Mouse (Mus musculus) MEL (cell line): ENCODE measurements around the gene Papss2. TPM values are rescaled to one million over a fixed set of nuclear protein-coding genes. Genes with fewer than 3 reads are reported as not detected.
A peak's percentile ranks its signal among the peaks of the same experiment; 100 is the strongest.

Experiments used
- DNase-seq: peaks from one replicate; pipeline ENCODE4 v3.0.0; 2011; ENCODE audit warnings: low read depth, low spot score
- H3K27ac ChIP-seq: 2 replicates; pipeline ENCODE4 v1.5.1; 2012; ENCODE audit warnings: low read depth, mild to moderate bottlenecking, control low read depth, low read length, moderate library complexity; ENCODE audit not compliant: control insufficient read depth
- H3K27me3 ChIP-seq, 2 experiments: fragments of 150-350 bp in 1 of 2; sonication (generic) in 1 of 2; 2 replicates each; pipeline ENCODE4 v1.6.1; 2012; ENCODE audit warnings: low read length in 2 of 2, mild to moderate bottlenecking in 2 of 2, improper control_type of control experiment in 1 of 2, moderate library complexity in 1 of 2; ENCODE audit not compliant: insufficient read depth in 2 of 2, control insufficient read depth in 1 of 2
- H3K36me3 ChIP-seq, 2 experiments: 2 replicates each; pipeline ENCODE4 v1.6.1; 2012 to 2014; ENCODE audit warnings: low read length in 2 of 2, improper control_type of control experiment in 1 of 2, inconsistent platforms in 1 of 2, mild to moderate bottlenecking in 1 of 2; ENCODE audit not compliant: insufficient read depth in 2 of 2, control insufficient read depth in 1 of 2
- H3K4me1 ChIP-seq, 2 experiments: fragments of 150-350 bp in 1 of 2; sonication (generic) in 1 of 2; 2 replicates each; pipeline ENCODE4 v1.6.1; 2012; ENCODE audit warnings: low read length in 2 of 2, improper control_type of control experiment in 1 of 2, mild to moderate bottlenecking in 1 of 2; ENCODE audit not compliant: insufficient read depth in 2 of 2, control insufficient read depth in 1 of 2
- H3K4me3 ChIP-seq, 2 experiments: fragments of 150-350 bp in 1 of 2; sonication (generic) in 1 of 2; 2 replicates each; pipeline ENCODE4 v1.5.1; 2012; ENCODE audit warnings: low read depth in 2 of 2, low read length in 2 of 2, mild to moderate bottlenecking in 2 of 2, moderate library complexity in 2 of 2, control low read depth in 1 of 2, improper control_type of control experiment in 1 of 2; ENCODE audit not compliant: control insufficient read depth in 1 of 2, insufficient read depth in 1 of 2
- H3K79me2 ChIP-seq: 2 replicates; pipeline ENCODE4 v1.6.1; 2012; ENCODE audit warnings: mild to moderate bottlenecking, low read length, moderate library complexity; ENCODE audit not compliant: control insufficient read depth, poor library complexity, insufficient read depth
- H3K9ac ChIP-seq: 2 replicates; pipeline ENCODE4 v1.6.1; 2012; ENCODE audit warnings: low read depth, mild to moderate bottlenecking, control low read depth, low read length, moderate library complexity; ENCODE audit not compliant: control insufficient read depth, poor library complexity, severe bottlenecking
- H3K9me3 ChIP-seq: fragments of 150-350 bp; sonication (generic); replicated peaks from 2 replicates; pipeline ENCODE4 v1.6.1; 2012; ENCODE audit warnings: mild to moderate bottlenecking, low read length, improper control_type of control experiment, moderate library complexity; ENCODE audit not compliant: insufficient read depth
- BHLHE40 ChIP-seq: IDR thresholded peaks from 2 replicates; pipeline ENCODE4 v1.6.1; 2012; ENCODE audit warnings: low read depth, mild to moderate bottlenecking, inconsistent platforms, low read length, improper control_type of control experiment, borderline replicate concordance
- CTCF ChIP-seq, 3 experiments: IDR thresholded peaks in 2 of 3; conservative IDR thresholded peaks in 1 of 3; 2 replicates each; pipeline ENCODE4 v1.5.1; 2011 to 2012; ENCODE audit warnings: low read length in 3 of 3, low read depth in 2 of 3, mild to moderate bottlenecking in 2 of 3, improper control_type of control experiment in 1 of 3, inconsistent platforms in 1 of 3, mixed read lengths in 1 of 3, moderate library complexity in 1 of 3; ENCODE audit not compliant: control insufficient read depth in 1 of 3, insufficient read depth in 1 of 3, poor library complexity in 1 of 3, severe bottlenecking in 1 of 3
- ETS1 ChIP-seq: IDR thresholded peaks from 2 replicates; pipeline ENCODE4 v1.6.1; 2012; ENCODE audit warnings: low read depth, mild to moderate bottlenecking, inconsistent platforms, low read length, improper control_type of control experiment, moderate library complexity
- HCFC1 ChIP-seq: IDR thresholded peaks from 2 replicates; pipeline ENCODE4 v1.6.1; 2012; ENCODE audit warnings: low read depth, mild to moderate bottlenecking, inconsistent platforms, low read length, improper control_type of control experiment, moderate library complexity
- JUND ChIP-seq: IDR thresholded peaks from 2 replicates; pipeline ENCODE4 v1.6.1; 2011; ENCODE audit warnings: low read depth, mild to moderate bottlenecking, improper control_type of control experiment, low read length
- MAFK ChIP-seq: IDR thresholded peaks from 2 replicates; pipeline ENCODE4 v1.6.1; 2011; ENCODE audit warnings: low read depth, mild to moderate bottlenecking, low read length, improper control_type of control experiment, borderline replicate concordance
- MAX ChIP-seq: IDR thresholded peaks from 2 replicates; pipeline ENCODE4 v1.6.1; 2011; ENCODE audit warnings: low read length, improper control_type of control experiment
- MAZ ChIP-seq: IDR thresholded peaks from 2 replicates; pipeline ENCODE4 v1.6.1; 2012; ENCODE audit warnings: low read depth, mild to moderate bottlenecking, inconsistent platforms, low read length, improper control_type of control experiment
- MEF2A ChIP-seq: IDR thresholded peaks from 2 replicates; pipeline ENCODE4 v1.6.1; 2014; ENCODE audit warnings: low read depth, mild to moderate bottlenecking, inconsistent platforms, low read length, improper control_type of control experiment; ENCODE audit not compliant: poor library complexity, insufficient replicate concordance, severe bottlenecking; ENCODE audit errors: extremely low read depth
- MXI1 ChIP-seq: IDR thresholded peaks from 2 replicates; pipeline ENCODE4 v1.6.1; 2011; ENCODE audit warnings: mild to moderate bottlenecking, low read depth, low read length, improper control_type of control experiment
- MYC ChIP-seq: IDR thresholded peaks from 2 replicates; pipeline ENCODE4 v1.6.1; 2011; ENCODE audit warnings: low read depth, mild to moderate bottlenecking, low read length, improper control_type of control experiment, moderate library complexity
- NRF1 ChIP-seq: IDR thresholded peaks from 2 replicates; pipeline ENCODE4 v1.6.1; 2014; ENCODE audit warnings: low read depth, mild to moderate bottlenecking, inconsistent platforms, low read length, improper control_type of control experiment, moderate library complexity; ENCODE audit not compliant: poor library complexity, insufficient read depth, severe bottlenecking
- POLR2AphosphoS2 ChIP-seq: IDR thresholded peaks from 2 replicates; pipeline ENCODE4 v1.6.1; 2011; ENCODE audit warnings: low read length, improper control_type of control experiment
- POLR2AphosphoS5 ChIP-seq: IDR thresholded peaks from 2 replicates; pipeline ENCODE4 v1.6.1; 2012; ENCODE audit warnings: low read depth, borderline replicate concordance, mild to moderate bottlenecking, inconsistent platforms, low read length, moderate library complexity, mixed read lengths
- RAD21 ChIP-seq: IDR thresholded peaks from 2 replicates; pipeline ENCODE4 v1.6.1; 2011; ENCODE audit warnings: mild to moderate bottlenecking, low read depth, low read length, improper control_type of control experiment
- SIN3A ChIP-seq: IDR thresholded peaks from 2 replicates; pipeline ENCODE4 v1.6.1; 2012; ENCODE audit warnings: low read length, improper control_type of control experiment, inconsistent platforms
- SMC3 ChIP-seq: IDR thresholded peaks from 2 replicates; pipeline ENCODE4 v1.6.1; 2011; ENCODE audit warnings: low read depth, low read length, improper control_type of control experiment
- TBP ChIP-seq: IDR thresholded peaks from 2 replicates; pipeline ENCODE4 v1.8.0; 2011; ENCODE audit warnings: low read depth, low read length, improper control_type of control experiment
- ZC3H11A ChIP-seq: IDR thresholded peaks from 2 replicates; pipeline ENCODE4 v1.6.1; 2012; ENCODE audit warnings: low read depth, mild to moderate bottlenecking, inconsistent platforms, low read length, improper control_type of control experiment
- ZNF384 ChIP-seq: IDR thresholded peaks from 2 replicates; pipeline ENCODE4 v1.6.1; 2012; ENCODE audit warnings: low read depth, mild to moderate bottlenecking, inconsistent platforms, low read length, improper control_type of control experiment
- polyA plus RNA-seq, 2 experiments: library from polyadenylated mRNA; stranded (reverse) in 1 of 2; unstranded in 1 of 2; fragments of >175 nt in 1 of 2; fragments of >200 nt in 1 of 2; gene quantifications; 2 replicates each; pipeline versions ENCODE4 v1.2.1 to v1.2.4; 2012; ENCODE audit warnings: low replicate concordance in 2 of 2, low read depth in 1 of 2; ENCODE audit not compliant: insufficient read length in 2 of 2, insufficient read depth in 1 of 2, missing spikeins in 1 of 2
- total RNA-seq: library from RNA; depleted of rRNA; stranded (reverse); fragments of 300-350 nt; gene quantifications from 2 replicates; pipeline ENCODE4 v1.2.3, GENCODE M21; 2012

Gene Papss2
- total and polyA plus RNA-seq, 3 experiments, result 1.7 to 2.6 TPM; not detected in 1

DNA sequence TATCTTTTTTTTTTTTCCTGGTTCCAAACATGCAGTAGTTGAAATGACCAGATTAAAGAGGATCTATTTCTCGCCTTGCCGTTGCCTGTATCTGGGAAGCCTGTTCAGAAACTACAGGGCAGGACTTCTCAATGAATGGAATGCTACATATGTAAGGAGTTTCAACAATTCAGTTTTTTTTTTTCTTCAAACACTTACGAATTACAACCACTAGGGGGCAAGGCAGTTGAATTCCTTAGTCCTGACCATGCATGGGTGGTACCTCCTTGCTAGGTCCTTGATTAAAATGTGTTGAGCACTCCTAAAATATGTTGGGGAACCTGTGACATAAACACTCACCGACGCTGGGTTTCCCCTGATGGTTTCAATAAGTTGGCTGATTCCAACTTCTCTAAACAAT, 1.7 kb upstream of the Papss2 start:
- Histone ChIP-seq H3K79me2 (no peaks in the 10 kb centered on the region; the same call in 1 of the 2 replicates), H3K9ac (no peak overlapping the region), H3K36me3 (peaks cover 0 to 5% of the 10 kb centered on the region in 2 experiments; a peak in 2 of 4 replicates), H3K27me3 (no peaks in the 10 kb centered on the region), H3K9me3 (no peaks in the 10 kb centered on the region), H3K4me3 (no peak overlapping the region), H3K4me1 (peaks cover 0 to 3% of the 10 kb centered on the region in 2 experiments; a peak in 1 of 4 replicates), H3K27ac (no peak overlapping the region)
- TF ChIP-seq RAD21 (peak; percentile 66), ZC3H11A (0 out of 2 replicates have a peak, but pooled peaks have one; percentile 34), MYC (0 out of 2 replicates have a peak, but pooled peaks have one; percentile 62), MAZ (no peak), HCFC1 (no peak), MEF2A (no peak), NRF1 (no peak), SIN3A (peak; percentile 17; the same call in 1 of the 2 replicates), ZNF384 (peak; percentile 97), MXI1 (no peak), CTCF (IDR thresholded peaks at IDR 0.05 in 2 of 3, conservative IDR thresholded peaks at IDR 0.05 in 1 of 3; ENCODE audit: control insufficient read depth in 1 of 3, insufficient read depth in 1 of 3, low read depth in 2 of 3, low read length in 3 of 3, poor library complexity in 1 of 3, severe bottlenecking in 1 of 3) (peak; percentile 33 to 81 (median 64); a peak in 5 of 6 replicates), BHLHE40 (no peak), JUND (no peak), SMC3 (peak; percentile 83)
- peak; percentile 82 for DNase-seq

GRCm38 (mm10) chr19:32595131-32595505, 472 bp upstream of the Papss2 start:
- peaks cover 0 to 3% of the 10 kb centered on the region in 2 experiments; a peak in 1 of 4 replicates for H3K4me1 ChIP-seq
- peak overlapping the region; percentile 73 to 76; a peak in 3 of 4 replicates for H3K4me3 ChIP-seq
- TF ChIP-seq MAX (no peak), POLR2AphosphoS2 (no peak), POLR2AphosphoS5 (no peak), MXI1 (no peak), MAFK (no peak), HCFC1 (no peak), TBP (no peak), ETS1 (no peak)
- no peaks in the 10 kb centered on the region; the same call in 1 of the 2 replicates for H3K79me2 ChIP-seq
- H3K27ac ChIP-seq, result no peak overlapping the region
- DNase-seq, result no peak
- peaks cover 0 to 5% of the 10 kb centered on the region in 2 experiments; a peak in 2 of 4 replicates for H3K36me3 ChIP-seq
- H3K27me3 ChIP-seq, result no peaks in the 10 kb centered on the region
- H3K9me3 ChIP-seq, result no peaks in the 10 kb centered on the region
- H3K9ac ChIP-seq, result peak overlapping the region; percentile 78
